Mouse (Mus musculus): ENCODE data around the gene Rhbg.
A peak's percentile ranks its signal among the peaks of the same experiment; 100 is the strongest.
"Not testable (repeated sequence)": the region's sequence is repeated elsewhere in the genome, so short reads cannot be mapped to it uniquely, and the experiment has no call there.

The Rhbg gene

DNA sequence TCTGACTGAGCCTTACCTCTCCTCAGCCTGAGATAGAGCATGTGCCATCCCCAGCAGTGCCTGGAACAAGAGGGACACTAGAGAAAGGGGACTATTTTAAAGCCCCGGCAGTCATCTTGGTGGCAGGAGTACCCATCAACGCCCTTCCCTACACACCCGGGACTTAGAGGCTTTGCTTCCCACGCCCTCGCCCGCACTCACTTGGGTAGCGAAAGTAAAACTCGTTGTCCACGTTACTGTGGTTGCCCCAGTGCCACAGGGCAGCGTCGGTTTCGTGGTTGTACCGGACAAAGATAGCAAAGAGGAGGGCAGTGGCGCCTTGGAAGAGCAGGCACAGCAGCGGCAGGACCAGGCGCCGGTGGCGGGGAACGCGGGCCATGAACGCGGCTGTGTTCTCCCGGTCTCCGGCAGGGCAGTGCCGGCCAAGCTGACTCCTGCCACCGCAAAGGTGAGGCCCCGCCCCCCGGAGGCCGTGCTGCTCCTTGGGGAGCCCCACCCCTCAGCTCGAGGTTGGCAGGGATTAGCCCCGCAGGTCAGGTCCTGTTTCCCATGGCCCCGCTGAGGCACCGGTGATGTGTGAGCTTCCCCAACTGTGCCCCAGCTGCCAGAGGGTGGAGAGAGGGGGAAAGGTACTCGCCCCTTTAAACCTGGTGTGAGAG, at the start of gene Rhbg:
TSS of gene Rhbg (minus strand) at position 442 of the 659 bp plus-strand sequence.
- no peak for DNase-seq

DNA sequence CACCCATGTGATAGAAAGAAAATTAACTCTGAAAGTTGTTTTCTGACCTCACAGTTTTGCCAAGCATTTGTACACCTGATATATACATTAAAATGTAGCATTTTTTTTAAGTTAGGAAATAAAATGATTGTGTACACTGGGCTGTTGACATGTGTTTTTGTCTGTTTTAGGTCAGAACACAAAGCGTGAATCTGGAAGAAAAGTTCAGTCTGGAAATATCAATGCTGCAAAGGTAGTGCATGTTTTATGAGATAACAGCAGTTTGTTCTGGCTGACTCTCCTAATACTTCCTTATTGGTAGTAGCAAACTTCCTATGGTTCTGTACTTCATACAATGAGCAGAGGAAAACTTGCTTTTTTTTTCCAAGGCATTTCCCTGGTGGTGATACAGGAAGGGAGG, 44.7 kb upstream of the Rhbg start:
- no peak for DNase-seq

DNA sequence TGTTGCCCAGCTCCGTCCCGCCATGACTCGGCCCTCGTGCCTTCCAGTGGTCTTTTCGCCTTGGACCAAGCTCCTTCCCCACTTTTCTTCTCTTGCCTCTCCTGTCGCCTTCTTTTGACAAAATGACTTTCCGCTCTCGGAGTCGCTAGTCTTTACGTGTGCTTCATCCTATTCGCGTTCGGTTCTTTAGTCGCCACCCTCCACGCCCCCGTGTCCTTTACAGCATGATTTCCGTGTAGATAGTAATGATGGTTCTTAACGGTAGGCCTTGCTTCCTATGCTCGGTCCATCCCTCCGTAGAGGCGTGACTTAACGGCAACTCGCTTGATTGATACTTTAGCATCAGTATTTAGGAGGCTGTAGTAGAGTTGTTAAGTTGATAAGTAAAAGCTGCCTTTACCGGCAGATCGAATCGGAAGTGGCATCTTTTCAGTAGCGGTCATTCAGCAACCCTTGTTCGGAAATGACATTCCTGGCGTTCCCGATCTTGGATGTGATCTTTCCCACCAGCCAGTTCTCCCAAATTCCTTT, 42.9 kb upstream of the Rhbg start:
- DNase-seq: no peak

DNA sequence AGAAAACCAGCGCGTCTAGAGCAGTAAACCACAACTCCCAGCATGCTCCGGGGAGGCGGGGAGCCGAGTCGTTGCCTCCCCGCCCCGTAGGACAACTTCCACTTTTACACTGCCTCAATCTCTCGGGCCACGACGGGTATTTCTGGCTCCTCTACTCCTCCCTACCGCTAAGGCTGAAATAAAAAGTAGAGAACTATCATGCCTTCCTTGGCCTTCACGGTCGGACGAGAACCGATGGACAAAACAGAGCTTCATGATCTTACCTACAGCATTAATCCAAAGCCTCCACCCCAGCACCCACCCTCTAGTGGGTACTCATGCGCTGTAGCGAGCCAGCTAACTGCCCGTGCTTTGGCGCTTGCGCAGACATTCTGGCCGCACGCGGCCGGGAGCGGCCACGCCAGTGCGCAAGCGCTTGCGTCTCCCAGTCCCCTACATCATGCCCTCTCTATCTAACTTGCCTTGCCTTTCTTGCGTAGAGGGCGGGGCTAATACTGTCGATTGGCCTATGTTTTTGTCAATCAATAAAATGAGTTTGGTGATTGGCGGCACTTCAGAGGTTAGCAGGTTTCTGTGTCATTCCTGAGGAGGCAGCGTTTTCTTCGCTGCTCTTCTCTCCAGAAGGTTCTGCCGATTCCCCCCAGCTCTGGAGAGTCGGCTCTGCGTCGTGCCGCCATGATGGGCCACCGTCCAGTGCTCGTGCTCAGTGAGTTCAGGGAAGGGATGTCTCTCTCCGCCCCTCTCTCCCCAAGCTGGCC, 42.2 kb upstream of the Rhbg start, which contains the start of the genes Tsacc and Cct3:
TSS of gene Tsacc (minus strand) at position 439 of the 758 bp plus-strand sequence.
TSS of gene Cct3 (plus strand) at position 556 of the 758 bp plus-strand sequence.
- peak; percentile 91 for DNase-seq

DNA sequence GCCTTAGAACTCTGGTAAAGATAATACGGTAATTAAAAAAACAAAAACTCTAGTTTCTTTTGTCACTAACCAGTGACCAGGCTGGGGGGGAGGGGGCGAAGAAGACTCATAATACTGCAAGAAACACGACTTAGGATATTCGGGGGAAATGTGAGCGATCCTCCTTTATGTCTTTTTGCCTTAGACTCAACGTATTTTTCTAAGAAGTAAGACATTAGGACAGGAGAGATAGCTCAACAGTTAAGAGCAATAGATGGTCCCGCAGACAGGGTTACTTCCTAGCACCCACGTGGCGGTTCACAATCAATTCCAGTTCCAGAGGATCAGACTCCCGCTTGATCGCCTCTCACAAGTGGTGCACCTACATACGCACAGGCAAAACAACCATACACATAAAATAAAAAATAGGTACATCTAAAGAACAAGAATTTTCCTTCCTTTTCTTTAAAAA, 41.6 kb upstream of the Rhbg start:
- DNase-seq: peak; percentile 28

DNA sequence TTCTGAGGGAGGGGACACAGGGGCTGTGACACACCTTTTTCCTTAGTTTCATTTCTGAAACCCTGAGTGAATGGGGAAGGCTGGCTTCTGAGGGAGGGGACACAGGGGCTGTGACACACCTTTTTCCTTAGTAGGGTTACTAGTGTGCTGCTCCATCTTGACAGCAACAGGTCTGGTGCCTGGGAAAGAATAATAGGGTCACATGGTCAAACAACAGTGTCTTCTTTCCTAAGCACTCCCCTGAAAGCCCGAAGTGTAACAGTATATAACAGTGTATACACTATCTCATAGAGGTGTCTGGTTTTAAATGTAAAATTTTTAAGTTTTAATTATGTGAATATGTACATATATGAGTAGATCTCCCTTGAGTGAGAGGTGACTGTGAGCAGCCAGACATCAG, 40.8 kb upstream of the Rhbg start:
- not testable (repeated sequence) for DNase-seq

DNA sequence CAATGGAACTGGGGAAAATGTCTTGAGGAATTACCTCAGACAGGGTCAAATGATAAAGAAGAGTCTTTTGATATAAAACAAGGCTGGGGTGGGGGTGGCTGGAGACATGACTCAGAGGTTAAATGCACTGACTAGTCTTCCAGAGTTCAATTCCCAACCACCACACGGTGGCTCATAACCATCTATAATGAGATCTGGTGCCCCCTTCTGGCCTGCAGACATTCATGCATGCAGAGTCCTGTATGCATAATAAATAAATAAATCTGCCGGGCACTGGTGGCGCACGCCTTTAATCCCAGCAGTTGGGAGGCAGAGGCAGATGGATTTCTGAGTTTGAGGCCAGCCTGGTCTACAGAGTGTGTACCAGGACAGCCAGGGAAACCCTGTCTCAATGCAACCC, 37.5 kb upstream of the Rhbg start:
- DNase-seq: peak; percentile 22

DNA sequence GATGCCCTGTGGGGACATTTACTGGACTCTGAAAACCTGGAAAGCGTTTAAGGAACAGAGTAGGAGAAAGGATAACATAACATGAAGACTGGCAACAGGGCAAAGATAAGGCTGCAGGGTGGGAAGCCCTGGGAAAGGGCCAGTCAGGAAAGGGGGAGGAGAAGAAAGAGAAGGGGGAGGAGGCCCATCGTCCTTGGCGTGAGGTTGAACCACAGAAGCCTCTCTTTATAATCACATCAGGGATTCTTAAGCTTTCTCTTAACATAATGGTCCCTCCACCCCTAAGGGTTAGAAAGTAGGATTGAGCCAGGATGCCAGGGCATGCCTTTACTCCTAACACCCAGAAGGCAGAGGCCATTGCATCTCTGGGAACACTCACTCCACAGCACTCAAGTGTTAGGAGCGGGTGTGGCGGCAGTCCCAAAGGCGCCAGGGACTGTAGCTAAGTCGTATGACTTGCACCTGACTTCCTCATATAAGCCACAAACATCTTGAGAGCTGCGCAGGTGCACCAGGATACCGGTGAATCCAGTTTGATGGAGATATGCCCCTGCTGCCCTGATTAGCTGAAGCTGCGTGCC, 33.7 kb upstream of the Rhbg start:
- not testable (repeated sequence) for DNase-seq

DNA sequence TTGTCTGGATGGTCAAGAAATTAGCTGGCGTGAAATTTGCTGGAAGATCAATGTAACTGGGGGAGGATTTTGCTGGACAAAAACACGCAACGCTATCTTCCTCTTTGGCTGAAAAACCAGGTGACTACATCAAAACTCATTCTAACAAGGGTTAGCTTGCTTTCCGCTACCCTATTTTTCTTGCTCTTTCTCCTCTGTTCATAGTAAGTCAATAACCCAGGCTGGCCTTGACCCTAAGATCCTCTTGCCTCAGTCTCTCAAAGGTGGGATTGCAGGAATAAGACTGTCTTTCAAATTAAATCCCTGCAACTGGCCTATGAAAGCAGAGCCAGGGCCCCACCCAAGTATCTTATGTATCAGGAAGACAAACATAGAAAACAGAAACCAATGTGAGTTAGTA, 32.6 kb upstream of the Rhbg start, which contains the start of gene Gm38392:
TSS of gene Gm38392 (minus strand) at position 101 of the 400 bp plus-strand sequence.
- DNase-seq: no peak

DNA sequence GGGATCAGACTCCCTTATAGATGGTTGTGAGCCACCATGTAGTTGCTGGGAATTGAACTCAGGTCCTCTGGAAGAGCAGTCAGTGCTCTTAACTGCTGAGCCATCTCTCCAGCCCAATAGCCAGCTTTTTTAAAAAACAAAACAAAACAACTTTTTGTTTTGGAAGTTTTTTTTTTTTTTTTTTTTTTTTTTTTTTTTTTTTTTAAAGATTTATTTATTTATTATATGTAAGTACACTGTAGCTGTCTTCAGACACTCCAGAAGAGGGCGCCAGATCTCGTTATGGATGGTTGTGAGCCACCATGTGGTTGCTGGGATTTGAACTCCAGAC, 31.0 kb upstream of the Rhbg start:
- DNase-seq: not testable (repeated sequence)

DNA sequence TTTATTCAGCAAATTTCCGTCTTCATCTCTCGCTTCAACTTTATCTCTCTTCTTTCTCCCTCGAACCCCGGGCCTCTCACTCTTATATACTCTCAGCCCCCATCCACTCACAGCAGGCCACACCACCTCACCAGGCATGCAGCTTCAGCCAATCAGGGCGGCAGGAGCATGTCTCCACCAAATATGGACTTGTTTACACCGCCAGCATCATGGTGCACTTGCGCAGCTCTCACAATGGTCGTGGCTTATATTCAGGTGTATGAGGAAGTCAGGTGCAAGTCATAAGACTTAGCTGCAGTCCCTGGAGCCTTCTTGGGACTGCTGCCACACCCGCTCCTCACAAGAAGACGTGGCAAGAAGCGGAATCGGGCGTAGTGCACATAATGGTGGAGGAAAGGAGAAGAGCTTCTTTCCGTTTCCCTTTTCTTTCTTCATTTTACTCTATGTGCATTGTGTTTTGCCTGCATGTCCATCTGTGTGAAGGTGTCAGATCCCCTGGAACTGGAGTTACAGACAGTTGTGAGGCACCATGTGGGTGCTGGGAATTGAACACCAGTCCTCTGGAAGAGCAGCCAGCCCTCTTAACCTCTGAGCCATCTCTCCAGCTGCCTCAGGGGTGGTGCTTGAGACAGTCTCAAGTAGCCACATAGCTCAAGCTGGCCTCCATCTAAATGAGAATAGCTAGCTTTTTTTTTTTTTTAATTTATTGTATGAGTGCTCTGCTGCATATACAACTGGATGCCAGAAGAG, 30.5 kb upstream of the Rhbg start:
- not testable (repeated sequence) for DNase-seq

DNA sequence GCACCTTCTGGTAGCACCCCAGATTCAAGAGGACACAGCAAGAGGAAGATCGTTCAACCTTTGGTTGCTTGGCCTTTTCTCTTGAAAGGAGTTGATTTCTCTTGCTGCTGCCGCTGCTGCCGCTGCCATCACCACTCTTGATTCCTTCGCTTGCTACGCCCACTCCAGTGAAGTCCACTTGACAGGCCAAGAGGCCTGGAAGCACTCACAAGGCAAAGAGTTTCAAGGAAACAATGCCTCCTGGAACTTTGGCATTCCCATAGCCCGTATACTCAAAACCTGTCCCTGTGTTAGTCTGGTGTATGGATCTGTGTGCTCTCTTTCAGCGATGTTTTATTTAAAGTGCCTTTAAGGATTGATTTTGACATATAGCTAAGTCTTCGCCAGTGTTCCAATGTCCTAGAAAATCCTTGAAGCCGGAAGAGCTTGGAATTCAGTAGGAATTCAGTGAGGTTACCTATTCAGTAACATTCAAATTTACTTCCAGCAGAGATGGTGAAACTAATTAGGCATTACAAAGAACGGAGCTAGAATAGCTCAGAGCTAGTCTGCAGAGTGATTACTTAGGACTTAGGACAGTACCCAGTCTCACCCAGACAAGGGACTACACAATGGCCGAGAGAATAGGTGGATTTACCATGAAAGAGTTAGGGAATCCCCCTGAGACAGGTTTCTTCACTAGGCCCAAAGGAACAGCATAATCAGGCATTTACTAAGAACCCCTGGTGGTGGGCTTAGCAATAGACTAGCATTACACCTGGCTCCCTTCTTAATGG, 26.8 kb upstream of the Rhbg start:
- not testable (repeated sequence) for DNase-seq

DNA sequence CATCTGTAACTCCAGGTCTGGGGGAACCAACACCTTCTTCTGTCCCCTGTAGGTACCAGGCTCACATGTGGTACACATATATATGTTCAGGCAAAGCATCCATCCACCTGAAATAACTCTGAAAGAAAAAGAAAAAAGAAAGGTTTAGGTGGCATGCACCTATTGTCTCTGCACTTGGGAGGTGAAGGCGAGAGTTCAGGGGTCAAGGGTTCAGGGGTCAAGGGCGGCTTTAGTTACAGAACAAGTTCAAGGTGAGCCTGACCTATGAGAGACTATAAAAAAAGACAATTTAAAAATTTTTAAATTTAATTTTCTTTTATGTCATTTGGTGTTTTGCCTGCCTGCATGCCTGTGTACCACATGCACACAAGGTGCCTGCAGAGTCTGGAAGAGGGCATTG, 25.5 kb upstream of the Rhbg start:
- DNase-seq: no peak

DNA sequence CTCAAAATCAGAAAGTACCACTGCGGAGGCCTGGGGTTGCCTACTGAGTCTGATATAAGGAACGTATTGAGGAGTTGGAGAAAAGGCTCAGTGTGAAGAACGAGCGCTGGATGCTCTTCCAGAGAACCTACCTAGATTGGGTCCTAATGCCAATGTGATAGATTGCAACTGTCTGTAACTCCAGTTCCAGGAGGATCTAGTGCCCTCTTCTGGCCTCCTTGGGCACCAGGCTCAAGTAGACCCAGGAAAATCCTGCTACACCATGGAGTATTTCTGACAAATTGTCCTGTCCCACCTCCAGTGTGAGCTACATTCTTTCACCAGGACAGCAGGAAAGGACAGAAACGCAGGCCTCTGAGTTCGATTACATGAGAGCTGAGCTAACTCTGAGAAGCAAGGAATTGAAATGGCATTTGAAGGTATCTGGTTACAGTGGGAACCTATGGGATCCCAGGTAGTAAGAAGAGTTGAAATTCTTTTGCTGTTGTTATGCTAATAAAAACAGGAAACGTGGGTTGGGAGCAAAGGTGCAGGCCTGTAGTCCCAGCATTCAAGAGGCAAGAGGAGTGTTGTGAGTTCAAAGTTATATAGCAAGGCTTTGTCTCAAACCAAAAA, 22.1 kb upstream of the Rhbg start:
- no peak for DNase-seq

DNA sequence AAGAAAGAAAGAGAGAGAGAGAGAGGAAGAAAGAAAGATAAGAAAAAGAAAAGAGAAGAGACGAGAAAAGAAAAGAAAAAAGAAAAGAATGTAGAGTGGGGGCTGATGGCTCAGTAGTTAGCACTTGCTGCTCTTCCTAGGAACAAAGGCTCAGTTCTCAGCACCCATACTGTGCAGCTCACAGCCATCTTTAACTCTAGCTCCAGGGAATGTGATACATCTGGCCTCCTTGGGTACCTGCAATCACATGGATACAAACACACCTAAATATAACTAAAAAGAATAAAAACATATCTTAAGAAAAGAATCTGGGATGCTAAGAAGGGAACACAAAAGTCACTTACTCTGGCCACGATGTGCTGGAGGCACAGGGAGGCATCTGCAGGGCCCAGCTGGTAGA, 21.6 kb upstream of the Rhbg start:
- no peak for DNase-seq

DNA sequence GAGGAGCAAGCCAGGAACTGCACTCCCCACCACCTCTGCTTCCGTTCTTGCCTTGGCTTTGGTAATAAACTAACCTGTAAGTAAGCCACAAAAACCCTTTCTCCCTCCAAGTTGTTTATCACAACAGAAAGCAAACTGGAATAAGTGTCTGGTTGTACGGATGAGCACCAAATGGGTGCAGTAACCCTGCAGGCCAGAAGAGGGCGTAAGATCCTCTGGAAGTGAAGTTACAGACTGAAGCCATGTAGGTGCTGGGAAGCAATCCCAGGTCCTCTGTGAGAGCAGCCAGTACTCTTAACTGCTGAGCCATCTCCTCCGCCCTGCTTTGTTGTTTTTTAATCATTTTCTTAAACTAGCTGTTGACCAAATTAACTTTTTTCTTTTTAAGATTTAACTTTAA, 19.5 kb upstream of the Rhbg start:
- DNase-seq: no peak

DNA sequence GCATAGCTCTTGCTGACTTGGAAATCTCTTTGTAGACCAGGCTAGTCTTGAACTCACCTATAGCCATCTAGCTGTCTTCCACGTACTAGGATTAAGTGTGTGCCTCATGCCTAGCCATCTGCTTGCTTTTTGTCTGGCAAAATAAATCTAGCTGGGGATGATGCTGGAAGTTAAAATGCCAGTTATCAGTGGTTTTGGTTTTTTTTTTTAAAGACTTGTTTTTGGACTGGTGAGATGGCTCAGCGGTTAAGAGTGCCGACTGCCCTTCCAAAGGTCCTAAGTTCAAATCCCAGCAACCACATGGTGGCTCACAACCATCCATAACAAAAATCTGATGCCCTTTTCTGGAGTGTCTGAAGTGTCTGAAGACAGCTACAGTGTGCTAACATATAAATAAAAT, 17.4 kb upstream of the Rhbg start:
- no peak for DNase-seq

DNA sequence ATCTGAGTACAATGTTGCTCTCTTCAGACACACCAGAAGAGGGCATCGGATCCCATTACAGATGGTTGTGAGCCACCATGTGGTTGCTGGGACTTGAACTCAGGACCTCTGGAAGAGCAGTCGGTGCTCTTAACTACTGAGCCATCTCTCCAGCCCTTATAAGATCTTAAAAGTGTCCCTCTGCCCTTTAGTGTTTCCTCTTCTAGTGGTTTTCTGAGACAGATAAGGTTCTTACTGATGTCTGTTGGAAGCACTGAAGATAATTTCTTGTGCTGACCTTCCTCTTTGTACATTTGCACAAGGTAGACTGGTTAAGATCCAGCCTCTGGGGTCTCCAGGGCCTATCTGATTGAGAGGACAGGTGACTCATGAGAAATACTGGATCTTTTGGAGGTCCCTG, 16.8 kb upstream of the Rhbg start:
- not testable (repeated sequence) for DNase-seq

DNA sequence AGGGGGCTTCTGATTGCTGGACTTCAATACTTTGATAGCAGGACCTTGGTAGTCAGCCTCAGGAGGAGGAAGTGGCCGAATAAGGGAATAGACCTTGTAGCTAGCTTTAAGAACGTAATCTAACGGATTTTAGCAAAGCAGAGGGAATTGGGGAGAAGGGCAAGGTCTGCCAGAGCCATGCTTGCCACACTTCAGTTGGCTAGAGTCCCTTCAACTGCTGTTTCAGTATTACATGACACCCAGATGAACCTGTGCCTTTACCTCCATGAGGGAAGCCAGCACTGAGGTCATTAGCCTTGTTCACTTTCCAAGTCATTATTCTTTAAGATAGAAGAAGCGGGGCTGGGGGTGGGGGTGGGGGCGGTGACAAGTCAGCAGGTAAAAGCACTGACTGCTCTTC, 14.5 kb upstream of the Rhbg start:
- no peak for DNase-seq

DNA sequence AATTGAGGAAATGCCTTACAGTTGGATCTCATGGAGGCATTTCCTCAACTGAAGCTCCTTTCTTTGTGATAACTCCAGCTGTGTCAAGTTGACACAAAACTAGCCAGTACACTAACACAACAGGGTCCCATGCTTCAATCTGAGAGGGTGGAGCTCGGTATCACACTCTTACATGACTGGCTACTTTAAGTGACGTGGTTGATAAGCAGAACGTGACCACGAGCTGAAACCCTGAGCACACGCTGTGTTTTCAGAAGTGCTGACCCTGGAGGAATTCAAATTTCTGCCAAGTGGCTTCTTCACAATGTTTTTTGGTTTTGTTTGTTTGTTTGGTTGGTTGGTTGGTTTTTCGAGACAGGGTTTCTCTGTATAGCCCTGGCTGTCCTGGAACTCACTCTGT, 13.5 kb upstream of the Rhbg start:
- not testable (repeated sequence) for DNase-seq

DNA sequence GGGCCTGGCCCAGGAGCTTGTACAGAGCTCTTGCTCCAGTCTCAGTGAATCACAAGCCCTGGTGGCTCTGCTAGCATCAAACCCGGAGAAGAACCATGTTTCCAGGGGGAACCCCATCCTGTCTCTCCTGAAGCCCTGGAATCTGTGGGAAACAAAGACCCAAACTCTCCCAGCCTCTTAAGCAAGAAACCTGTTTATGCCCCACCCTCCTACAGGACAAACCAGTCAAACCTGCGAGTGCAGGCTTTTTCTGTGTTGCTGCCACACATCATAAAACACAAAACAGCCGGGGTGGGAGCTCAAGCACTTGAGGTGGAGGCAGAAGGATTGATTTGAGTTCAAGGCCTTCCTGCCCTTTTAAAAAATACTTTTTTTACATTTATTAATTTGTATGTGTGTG, 7.8 kb upstream of the Rhbg start:
- DNase-seq: no peak

DNA sequence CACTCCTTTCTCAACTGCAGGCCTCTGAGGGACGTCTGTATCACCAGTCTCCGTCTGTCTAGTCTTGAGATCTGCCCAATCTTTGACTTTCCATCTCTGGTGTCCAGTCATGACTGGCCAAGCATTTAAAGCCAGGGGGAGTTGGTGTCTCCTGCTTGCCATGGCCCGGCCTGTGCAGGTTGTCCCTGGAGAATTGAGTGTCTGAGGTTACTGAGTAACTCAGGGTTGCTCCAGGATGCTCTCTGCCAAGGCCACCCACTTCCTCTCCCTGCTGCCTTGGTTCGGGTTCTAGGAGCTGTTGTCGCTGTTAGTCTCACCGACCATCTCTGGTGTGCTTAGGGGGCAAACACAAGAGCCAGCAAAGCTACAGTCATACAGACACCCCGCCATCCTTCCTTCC, 1.9 kb upstream of the Rhbg start:
- no peak for DNase-seq

Data from right cerebral cortex, postnatal 4 days (tissue).